Mouse (Mus musculus) forebrain, embryonic 14.5 days (tissue): ENCODE measurements at regions not wholly inside any gene's neighbourhood (a gene's known extent, or its start where the extent isn't known, plus 50 kb on each side); places are given as distances from the start of the nearest gene placed in this dataset.

Experiments
- ATAC-seq: fragments of 200-750 bp; cut with Nextera tagmentation; 2 replicates; pipeline ENCODE4 v1.8.0; 2017; ENCODE audit warnings: mild to moderate bottlenecking, moderate library complexity
- DNase-seq: peaks from one replicate; pipeline ENCODE4 v3.0.0-alpha.2; 2015; ENCODE audit warnings: low spot score
- H3K27ac ChIP-seq: fragments of 300-500 bp; sonication (generic); 2 replicates; pipeline ENCODE4 v1.5.1; 2014; ENCODE audit warnings: low read depth, mild to moderate bottlenecking, control low read depth, low read length, moderate library complexity
- H3K27me3 ChIP-seq: fragments of 300-500 bp; sonication (generic); replicated peaks from 2 replicates; pipeline ENCODE4 v1.6.1; 2014; ENCODE audit warnings: low read length, control low read depth, mixed read lengths; ENCODE audit not compliant: control insufficient read depth, insufficient read depth
- H3K36me3 ChIP-seq: fragments of 300-500 bp; sonication (generic); 2 replicates; pipeline ENCODE4 v1.6.1; 2014; ENCODE audit warnings: low read length, control low read depth; ENCODE audit not compliant: control insufficient read depth, insufficient read depth
- H3K4me1 ChIP-seq: fragments of 300-500 bp; sonication (generic); 2 replicates; pipeline ENCODE4 v1.6.1; 2014; ENCODE audit warnings: antibody characterized with exemption, low read length, control low read depth; ENCODE audit not compliant: control insufficient read depth, insufficient read depth
- H3K4me2 ChIP-seq: fragments of 300-500 bp; sonication (generic); 2 replicates; pipeline ENCODE4 v1.6.1; 2014; ENCODE audit warnings: mild to moderate bottlenecking, control low read depth, low read length
- H3K4me3 ChIP-seq: fragments of 300-500 bp; sonication (generic); 2 replicates; pipeline ENCODE4 v1.5.1; 2014; ENCODE audit warnings: low read depth, low read length, control low read depth
- H3K9ac ChIP-seq: fragments of 300-500 bp; sonication (generic); 2 replicates; pipeline ENCODE4 v1.6.1; 2014; ENCODE audit warnings: mild to moderate bottlenecking, low read length, control low read depth, moderate library complexity
- H3K9me3 ChIP-seq: fragments of 300-500 bp; sonication (generic); replicated peaks from 2 replicates; pipeline ENCODE4 v1.6.1; 2016; ENCODE audit warnings: low read length, control low read depth, mixed read lengths; ENCODE audit not compliant: control insufficient read depth
- WGBS: fragments of 180-500 bp; shearing (Covaris S2); extraction: QIAGEN DNeasy Blood & Tissue Kit; methylation state at CpG from one replicate; pipeline ENCODE4 v1.1.7; 2014; 5-methylcytosine and 5-hydroxymethylcytosine counted together

DNA sequence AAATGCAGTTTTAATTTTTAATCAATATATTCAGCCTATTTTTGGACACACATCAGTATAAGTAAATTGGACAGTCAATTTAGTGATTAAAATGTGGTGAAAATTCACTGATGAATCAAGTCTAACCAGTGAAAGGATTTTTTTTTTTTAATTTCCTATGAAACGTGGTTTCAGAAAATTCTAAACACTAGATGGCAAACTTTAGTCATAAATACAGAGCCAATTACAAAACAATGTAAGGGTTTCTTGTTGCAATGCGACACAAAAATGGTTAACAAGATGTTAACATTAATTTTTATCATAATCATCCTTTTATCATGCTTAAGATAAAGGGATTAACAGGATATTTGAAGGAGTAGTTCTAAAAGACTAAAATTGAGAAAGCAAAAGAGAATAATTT is 326.7 kb upstream of the Cldn34c4 start:
- WGBS = 56% methylated on average over 2 of the region's 2 CpGs

GRCm38 (mm10) chrX:128046162-128046561 is 309.8 kb upstream of the Cldn34c4 start:
- Histone ChIP-seq H3K9me3 (no peaks in the 10 kb centered on the region), H3K4me1 (no peaks in the 10 kb centered on the region), H3K9ac (no peak overlapping the region), H3K4me2 (no peak overlapping the region), H3K4me3 (no peak overlapping the region), H3K27ac (no peak overlapping the region), H3K27me3 (no peaks in the 10 kb centered on the region), H3K36me3 (no peaks in the 10 kb centered on the region)
- DNase-seq = no peak
- 83% methylated on average over 1 of the region's 1 CpGs for WGBS
- ATAC-seq = no peak

More for the DNA sequence above, 326.7 kb upstream of the Cldn34c4 start:
- ATAC-seq (no peak), DNase-seq (peak; percentile 22)
- no peaks in the 10 kb centered on the region for H3K9me3 ChIP-seq
- H3K27me3 ChIP-seq = no peaks in the 10 kb centered on the region
- no peak overlapping the region for H3K4me2 ChIP-seq
- no peaks in the 10 kb centered on the region for H3K4me1 ChIP-seq
- no peak overlapping the region for H3K27ac ChIP-seq
- no peak overlapping the region for H3K9ac ChIP-seq
- no peak overlapping the region for H3K4me3 ChIP-seq
- H3K36me3 ChIP-seq = no peaks in the 10 kb centered on the region
